Mouse (Mus musculus): ENCODE measurements around the gene Slco2b1. TPM values are rescaled to one million over a fixed set of nuclear protein-coding genes. Genes with fewer than 3 reads are reported as not detected.
"Not testable (repeated sequence)": the region's sequence is repeated elsewhere in the genome, so short reads cannot be mapped to it uniquely, and the experiment has no call there.

Gene Slco2b1
- total RNA-seq (2021) = 10 to 100 TPM in 1 of 2 experiments, 1 to 10 TPM in 1; 9.9 to 10.2 TPM

- DNase-seq = no peak
- intact Hi-C loops (cut with DNase I) = no loop called here
These were observed at the start of gene Slco2b1 for GRCm38 (mm10) chr7:99711166-99711565. Gene Slco2b1 (minus strand): TSS chr7:99711340.

- DNase-seq = no peak
- intact Hi-C loops (cut with DNase I) = no loop called here
These were observed 28.1 kb upstream of the Slco2b1 start for GRCm38 (mm10) chr7:99739276-99739675.

GRCm38 (mm10) chr7:99735491-99735890, 24.4 kb upstream of the Slco2b1 start:
- intact Hi-C loops (cut with DNase I); DNase-seq: not testable (repeated sequence)

- intact Hi-C loops (cut with DNase I) = no loop called here
These were observed 23.5 kb upstream of the Slco2b1 start for GRCm38 (mm10) chr7:99734612-99735011.

GRCm38 (mm10) chr7:99729973-99730372, 18.8 kb upstream of the Slco2b1 start, which contains the start of gene Olfr520:
Gene Olfr520 (plus strand): TSS chr7:99730273.
- DNase-seq = no peak
- intact Hi-C loops (cut with DNase I) = no loop called here

More at GRCm38 (mm10) chr7:99734612-99735011, 23.5 kb upstream of the Slco2b1 start:
- no peak for DNase-seq

GRCm38 (mm10) chr7:99716536-99716935, 5.4 kb upstream of the Slco2b1 start:
- intact Hi-C loops (cut with DNase I) = no loop called here

GRCm38 (mm10) chr7:99712431-99712830, 1.3 kb upstream of the Slco2b1 start:
- intact Hi-C loops (cut with DNase I) = no loop called here
- DNase-seq = no peak

More at GRCm38 (mm10) chr7:99716536-99716935, 5.4 kb upstream of the Slco2b1 start:
- DNase-seq = no peak

GRCm38 (mm10) chr7:99710476-99710875, 664 bp downstream of the Slco2b1 start:
- peak; percentile 57 for DNase-seq
- intact Hi-C loops (cut with DNase I) = no loop called here

- no peak for DNase-seq
- intact Hi-C loops (cut with DNase I) = no loop called here
These were observed 1.1 kb downstream of the Slco2b1 start for GRCm38 (mm10) chr7:99709992-99710391.

GRCm38 (mm10) chr7:99708750-99709149, 2.4 kb downstream of the Slco2b1 start:
- no peak for DNase-seq
- intact Hi-C loops (cut with DNase I) = no loop called here

- peak; percentile 38 for DNase-seq
- intact Hi-C loops (cut with DNase I) = no loop called here
These were observed 2.8 kb downstream of the Slco2b1 start for GRCm38 (mm10) chr7:99708301-99708721.

GRCm38 (mm10) chr7:99707671-99708070, 3.5 kb downstream of the Slco2b1 start:
- intact Hi-C loops (cut with DNase I) = no loop called here
- DNase-seq = no peak

- DNase-seq = no peak
- intact Hi-C loops (cut with DNase I) = no loop called here
These were observed 4.0 kb downstream of the Slco2b1 start for GRCm38 (mm10) chr7:99707038-99707595.

- DNase-seq = no peak
- intact Hi-C loops (cut with DNase I) = no loop called here
These were observed 4.7 kb downstream of the Slco2b1 start for GRCm38 (mm10) chr7:99706341-99707037.

GRCm38 (mm10) chr7:99704736-99705519, 6.2 kb downstream of the Slco2b1 start:
- DNase-seq = no peak
- intact Hi-C loops (cut with DNase I) = no loop called here

GRCm38 (mm10) chr7:99702201-99702600, 8.9 kb downstream of the Slco2b1 start:
- DNase-seq = no peak

GRCm38 (mm10) chr7:99700641-99701040, 10.5 kb downstream of the Slco2b1 start:
- intact Hi-C loops (cut with DNase I) = no loop called here
- no peak for DNase-seq

More at GRCm38 (mm10) chr7:99702201-99702600, 8.9 kb downstream of the Slco2b1 start:
- intact Hi-C loops (cut with DNase I) = no loop called here

- intact Hi-C loops (cut with DNase I) = no loop called here
- DNase-seq = peak; percentile 41
These were observed 11.4 kb downstream of the Slco2b1 start for GRCm38 (mm10) chr7:99699709-99700151.

GRCm38 (mm10) chr7:99699106-99699505, 12.0 kb downstream of the Slco2b1 start:
- DNase-seq = no peak
- intact Hi-C loops (cut with DNase I) = no loop called here

GRCm38 (mm10) chr7:99698576-99698975, 12.6 kb downstream of the Slco2b1 start:
- intact Hi-C loops (cut with DNase I) = no loop called here
- DNase-seq = peak; percentile 13

- intact Hi-C loops (cut with DNase I) = no loop called here
- no peak for DNase-seq
These were observed 15.6 kb downstream of the Slco2b1 start for GRCm38 (mm10) chr7:99695471-99696057.

All from left cerebral cortex, postnatal 4 days (tissue).